Mouse (Mus musculus): ENCODE results near the gene Hspb2.

Hspb2 gene

DNA sequence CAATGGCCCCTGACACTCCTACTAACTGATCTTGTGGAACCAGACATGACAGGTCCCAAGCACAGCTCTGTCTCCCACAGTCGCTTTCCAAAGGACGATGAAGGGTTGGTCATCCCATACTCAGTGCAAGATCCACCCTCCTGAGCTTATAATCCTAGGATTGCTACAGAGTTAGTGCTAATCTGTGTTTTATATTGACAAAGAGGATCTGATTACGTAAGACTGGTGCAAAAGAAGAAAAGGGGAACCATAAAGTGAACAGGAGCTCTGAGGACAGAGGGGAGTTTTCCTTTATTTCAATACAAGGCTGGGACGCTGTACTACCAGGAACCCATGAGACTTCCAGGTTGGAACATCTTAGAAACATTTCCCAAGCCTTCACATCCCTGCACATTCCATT, 40.8 kb downstream of the Hspb2 start:
- DNase-seq (ENCODE audit: low read depth, low spot score): no peak

DNA sequence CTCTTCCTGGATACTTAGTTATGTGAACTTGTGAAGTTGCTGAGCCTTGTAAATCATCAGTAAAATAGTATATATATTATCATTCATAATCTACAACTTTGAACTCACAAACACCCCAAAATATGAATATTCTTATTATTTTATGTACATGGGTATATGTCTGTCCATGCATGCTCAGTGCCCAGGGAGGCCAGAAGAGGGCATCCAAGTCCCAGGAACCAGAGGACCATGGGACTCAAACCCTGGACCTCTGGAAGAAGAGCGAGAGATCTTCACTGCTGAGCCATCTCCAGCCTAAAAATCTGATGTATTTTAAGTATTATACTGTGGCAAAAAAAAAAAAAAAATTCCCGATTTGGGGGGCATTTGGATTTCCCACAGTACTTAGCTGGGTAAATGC, 43.0 kb downstream of the Hspb2 start:
- DNase-seq (ENCODE audit: low read depth, low spot score): no peak

DNA sequence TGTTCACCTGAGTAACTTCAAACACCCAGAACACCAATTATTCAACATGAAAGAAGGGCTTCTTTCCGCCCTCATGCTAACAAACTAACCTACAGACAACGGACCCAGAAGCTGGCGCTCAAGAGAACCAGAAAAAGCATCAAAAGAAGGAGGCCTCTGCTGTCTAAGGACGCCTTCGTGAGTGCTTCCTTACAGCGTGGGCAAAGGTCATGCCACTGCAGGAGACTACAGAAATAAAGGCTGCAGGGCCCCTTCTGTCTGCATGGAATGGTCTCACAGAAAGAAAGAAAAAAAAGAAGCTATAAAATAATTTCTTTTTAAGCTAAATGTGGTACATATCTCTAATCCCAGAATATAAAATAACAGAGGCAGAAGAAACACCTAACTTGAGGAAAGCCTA, 47.2 kb downstream of the Hspb2 start:
- no peak for DNase-seq (ENCODE audit: low read depth, low spot score)

All from brain, embryonic 18.5 days (tissue).